Mouse (Mus musculus) B cell, adult (primary cell): ENCODE results near the gene Gbgt1. TPM values are rescaled to one million over a fixed set of nuclear protein-coding genes. Genes with fewer than 3 reads are reported as not detected.

Experiments used
- total RNA-seq: library from RNA; stranded (reverse); gene quantifications from 4 replicates; pipeline ENCODE4 v1.2.4, GENCODE M21; 2023; ENCODE audit not compliant: inconsistent age

Gbgt1 gene
- total RNA-seq = 0.71 TPM in 1 of 4 replicates, not detected in the others

DNA sequence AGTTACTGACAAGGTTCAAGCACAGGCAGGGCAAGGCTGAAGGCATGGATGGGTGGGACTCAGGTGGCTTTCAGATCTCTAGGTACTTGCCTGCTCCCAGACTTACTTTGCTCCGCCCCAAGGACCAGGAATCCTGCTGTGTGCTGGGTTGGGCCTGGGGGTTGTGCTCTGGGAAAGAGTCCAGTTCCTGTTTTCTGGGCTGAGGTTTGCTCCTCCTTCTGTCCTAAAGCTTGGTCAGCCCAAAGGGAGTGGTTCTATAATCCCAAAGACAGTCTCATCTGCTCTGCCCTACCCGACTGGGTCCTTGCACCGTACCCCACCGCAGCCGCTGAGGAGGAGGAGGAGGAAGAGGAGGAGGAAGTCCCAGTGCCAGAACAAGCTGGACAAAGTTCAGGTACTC lies at the start of gene Gbgt1:
Gene Gbgt1 (plus strand): TSS at position 221 of the 400 bp plus-strand sequence.

DNA sequence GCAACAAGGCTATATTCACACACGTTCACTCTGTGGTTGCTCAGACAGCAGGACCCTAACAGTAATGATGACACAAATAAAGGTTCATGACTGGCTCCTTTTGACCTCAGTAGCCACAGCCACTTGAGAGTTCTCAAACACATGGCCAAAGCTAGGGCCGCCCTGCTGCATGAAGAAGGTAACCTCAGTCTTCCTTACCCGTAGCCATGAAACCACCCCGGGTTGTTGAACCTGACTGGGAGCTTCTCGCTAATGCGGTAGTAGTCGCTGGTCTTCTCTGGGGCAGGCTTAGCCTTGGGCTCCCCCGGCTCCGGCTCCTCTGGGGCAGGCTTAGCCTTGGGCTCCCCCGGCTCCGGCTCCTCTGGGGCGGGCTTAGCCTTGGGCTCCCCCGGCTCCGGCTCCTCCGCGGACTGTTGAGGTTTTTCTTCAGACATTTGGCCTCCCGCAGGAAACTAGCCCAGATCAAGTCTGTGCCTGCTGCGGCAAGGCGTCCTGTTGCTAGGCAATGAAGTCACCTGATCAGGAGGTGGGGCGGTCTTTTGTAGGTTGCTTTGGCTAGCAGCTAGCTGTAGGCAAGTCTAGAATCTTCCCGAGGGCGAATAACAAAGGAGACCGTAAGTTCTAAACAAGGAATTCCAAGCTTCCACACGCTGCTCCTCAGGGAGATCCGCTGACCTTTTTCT lies 30.7 kb upstream of the Gbgt1 start, which contains the start of gene 1700007K13Rik:
Gene 1700007K13Rik (minus strand): TSS at position 497 of the 683 bp plus-strand sequence.

DNA sequence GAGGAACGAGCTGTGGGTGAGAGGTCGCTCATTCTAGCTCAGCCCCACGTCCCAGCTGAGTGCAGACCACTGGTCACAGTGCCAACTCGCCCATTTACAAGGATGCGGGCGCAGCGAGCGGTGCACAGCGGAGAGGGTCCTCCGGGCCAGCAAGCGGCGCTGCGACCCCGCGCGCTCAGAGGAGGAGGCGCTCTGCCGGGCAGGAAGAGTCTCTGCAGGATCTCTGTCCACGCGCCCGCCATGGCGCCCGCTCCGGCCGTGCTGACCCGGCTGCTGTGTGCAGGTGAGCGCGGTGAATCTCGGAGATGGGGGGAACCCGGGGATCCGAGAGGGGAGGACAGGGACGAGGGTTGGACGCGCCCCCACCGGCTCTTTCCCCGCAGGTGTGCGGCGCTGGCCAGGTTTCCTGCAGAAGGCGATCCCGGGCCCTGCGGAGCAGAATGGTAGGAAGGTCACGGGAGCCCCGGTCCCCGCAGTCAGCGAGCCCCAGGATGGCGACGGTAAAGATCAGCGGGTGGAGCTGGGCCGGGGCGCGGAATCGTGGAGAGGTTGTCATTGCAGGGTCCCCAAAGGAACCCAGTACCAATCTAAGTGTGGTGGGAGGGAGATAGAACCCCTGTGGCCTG lies 28.7 kb upstream of the Gbgt1 start, which contains the start of gene Mrps2:
Gene Mrps2 (plus strand): TSS at position 207 of the 626 bp plus-strand sequence.

DNA sequence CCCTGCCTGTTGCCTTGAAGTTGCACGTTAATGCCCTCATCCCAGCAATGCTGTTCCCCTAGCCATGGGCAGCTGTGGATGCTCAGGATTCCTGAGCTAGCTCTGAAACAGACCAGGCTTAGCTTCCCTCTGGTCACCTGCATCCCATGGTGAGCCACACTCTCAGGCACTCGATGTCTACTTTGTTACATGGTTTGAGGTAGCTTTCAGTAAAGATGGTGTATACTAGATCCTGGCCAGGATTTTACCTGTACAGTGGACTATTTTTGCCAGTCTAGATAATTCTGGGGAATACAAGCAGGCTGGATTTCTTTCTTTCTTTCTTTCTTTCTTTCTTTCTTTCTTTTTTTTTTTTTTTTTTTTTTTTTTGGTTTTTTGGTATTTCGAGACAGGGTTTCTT lies 9.1 kb downstream of the Gbgt1 start, which contains the start of gene Gm10134:
Gene Gm10134 (plus strand): TSS at position 301 of the 400 bp plus-strand sequence.

DNA sequence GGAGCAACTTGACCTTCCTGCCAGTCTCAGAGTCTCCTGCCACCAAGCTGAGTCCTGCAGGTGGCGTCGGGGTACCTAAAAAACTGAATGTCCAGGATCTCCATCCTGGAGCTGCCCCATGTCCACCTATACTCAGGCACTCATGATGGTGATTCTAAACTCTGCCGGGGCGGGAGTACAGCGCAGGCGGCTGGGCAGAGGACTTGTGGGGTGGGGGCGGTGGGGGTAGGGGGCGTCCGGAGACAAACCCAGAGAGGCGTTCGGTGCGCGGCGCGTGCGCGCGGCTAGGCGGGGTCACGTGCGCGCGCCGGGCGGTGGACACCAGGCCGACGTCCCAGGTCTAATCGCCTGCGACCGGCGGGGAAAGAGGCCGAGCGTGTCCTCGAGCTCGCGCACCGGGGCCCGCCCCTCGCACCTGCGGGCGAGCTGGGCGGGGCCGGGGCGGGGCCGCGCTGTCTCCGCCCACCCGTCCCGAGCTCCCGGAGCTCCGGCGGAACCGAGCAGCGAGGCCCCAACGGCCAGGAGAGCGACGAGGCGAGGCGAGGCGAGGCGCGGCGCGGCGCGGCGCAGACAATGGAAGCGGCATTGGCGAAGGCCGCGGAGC lies 16.2 kb downstream of the Gbgt1 start, which contains the start of gene Ralgds:
Gene Ralgds (plus strand): TSS at position 328 of the 604 bp plus-strand sequence.

Other genes with a start within 250 kb of the Gbgt1 start
- gene Ppp1r26, start 50.1 kb upstream of the Gbgt1 start, total RNA-seq = 0.67 TPM in 1 of 4 replicates, not detected in the others
- gene 1700007K13Rik, start 30.6 kb upstream of the Gbgt1 start, total RNA-seq = not detected in 4 replicates
- gene Mrps2, start 28.8 kb upstream of the Gbgt1 start, total RNA-seq = 21.4 to 23.5 TPM (median 22.5 TPM) in 4 replicates
- gene Gm10134, start 9.2 kb downstream of the Gbgt1 start, total RNA-seq = not detected in 4 replicates
- 131 to 160 TPM (median 147 TPM) in 4 replicates for gene Ralgds, start 16.2 kb downstream of the Gbgt1 start, total RNA-seq
- gene Cel, start 66.5 kb downstream of the Gbgt1 start, total RNA-seq = 0.24 to 1.7 TPM (median 0.90 TPM) in 3 of 4 replicates, not detected in the other
- 25.5 to 30.6 TPM (median 29.3 TPM) in 4 replicates for gene Gtf3c5, start 86.9 kb downstream of the Gbgt1 start, total RNA-seq
- 0.30 TPM in 1 of 4 replicates, not detected in the others for gene Gfi1b, start 125.1 kb downstream of the Gbgt1 start, total RNA-seq
- gene Tsc1, start 144.3 kb downstream of the Gbgt1 start, total RNA-seq = 44.6 to 53.3 TPM (median 48.0 TPM) in 4 replicates
- gene Spaca9, start 202.8 kb downstream of the Gbgt1 start, total RNA-seq = 1.4 to 3.9 TPM (median 2.1 TPM) in 3 of 4 replicates, not detected in the other
- 0.60 to 1.7 TPM (median 1.3 TPM) in 4 replicates for gene Ak8, start 203.3 kb downstream of the Gbgt1 start, total RNA-seq